Mouse (Mus musculus): Measurements from ENCODE around the gene Hnrnpf. TPM values are rescaled to one million over a fixed set of nuclear protein-coding genes. Genes with fewer than 3 reads are reported as not detected.
A peak's percentile ranks its signal among the peaks of the same experiment; 100 is the strongest.

Gene Hnrnpf
- polyA plus RNA-seq, 1 experiment = 141 TPM

- H3K27ac ChIP-seq (ENCODE audit: insufficient read depth, low read length) = no peak overlapping the region
- no peaks in the 10 kb centered on the region for H3K36me3 ChIP-seq (ENCODE audit: control insufficient read depth, insufficient read depth, low read length)
- H3K4me3 ChIP-seq (ENCODE audit: extremely low read depth, insufficient read depth, insufficient read length) = no peak overlapping the region
- 91% methylated on average over 10 of the region's 10 CpGs for WGBS
- DNase-seq (ENCODE audit: low read depth in 1 of 2, low spot score in 2 of 2) = no peak
- no peaks in the 10 kb centered on the region for H3K4me1 ChIP-seq (ENCODE audit: control insufficient read depth, insufficient read depth, insufficient read length)
- TF ChIP-seq CTCF (IDR thresholded peaks at IDR 0.05; ENCODE audit: extremely low read depth, insufficient read depth, insufficient read length, insufficient replicate concordance) (no peak), POLR2A (IDR thresholded peaks at IDR 0.05; ENCODE audit: low read depth, low read length) (no peak)
- no peaks in the 10 kb centered on the region for H3K27me3 ChIP-seq (ENCODE audit: control insufficient read depth, insufficient read depth, low read length)
Measured at GRCm38 (mm10) chr6:117942769-117943168, 42.6 kb downstream of the Hnrnpf start.

GRCm38 (mm10) chr6:117943899-117944298 lies 43.8 kb downstream of the Hnrnpf start:
- H3K27me3 ChIP-seq (ENCODE audit: control insufficient read depth, insufficient read depth, low read length) = no peaks in the 10 kb centered on the region
- no peak for TF ChIP-seq CTCF (IDR thresholded peaks at IDR 0.05; ENCODE audit: extremely low read depth, insufficient read depth, insufficient read length, insufficient replicate concordance)
- no peak for TF ChIP-seq POLR2A (IDR thresholded peaks at IDR 0.05; ENCODE audit: low read depth, low read length)
- H3K4me3 ChIP-seq (ENCODE audit: extremely low read depth, insufficient read depth, insufficient read length) = no peak overlapping the region
- no peak for DNase-seq (ENCODE audit: low read depth in 1 of 2, low spot score in 2 of 2)
- 80% methylated on average over 2 of the region's 2 CpGs for WGBS
- no peaks in the 10 kb centered on the region for H3K36me3 ChIP-seq (ENCODE audit: control insufficient read depth, insufficient read depth, low read length)
- H3K27ac ChIP-seq (ENCODE audit: insufficient read depth, low read length) = no peak overlapping the region
- no peaks in the 10 kb centered on the region for H3K4me1 ChIP-seq (ENCODE audit: control insufficient read depth, insufficient read depth, insufficient read length)

- no peaks in the 10 kb centered on the region for H3K36me3 ChIP-seq (ENCODE audit: control insufficient read depth, insufficient read depth, low read length)
- TF ChIP-seq CTCF (IDR thresholded peaks at IDR 0.05; ENCODE audit: extremely low read depth, insufficient read depth, insufficient read length, insufficient replicate concordance) (no peak), POLR2A (IDR thresholded peaks at IDR 0.05; ENCODE audit: low read depth, low read length) (no peak)
- no peak overlapping the region for H3K4me3 ChIP-seq (ENCODE audit: extremely low read depth, insufficient read depth, insufficient read length)
- no peaks in the 10 kb centered on the region for H3K4me1 ChIP-seq (ENCODE audit: control insufficient read depth, insufficient read depth, insufficient read length)
- no peaks in the 10 kb centered on the region for H3K27me3 ChIP-seq (ENCODE audit: control insufficient read depth, insufficient read depth, low read length)
- WGBS = 80% methylated on average over 4 of the region's 4 CpGs
- no peak overlapping the region for H3K27ac ChIP-seq (ENCODE audit: insufficient read depth, low read length)
- DNase-seq (ENCODE audit: low read depth in 1 of 2, low spot score in 2 of 2) = no peak
Measured at GRCm38 (mm10) chr6:117952330-117952729, 52.2 kb downstream of the Hnrnpf start.

GRCm38 (mm10) chr6:117956161-117956560 lies 56.0 kb downstream of the Hnrnpf start:
- no peaks in the 10 kb centered on the region for H3K4me1 ChIP-seq (ENCODE audit: control insufficient read depth, insufficient read depth, insufficient read length)
- TF ChIP-seq CTCF (IDR thresholded peaks at IDR 0.05; ENCODE audit: extremely low read depth, insufficient read depth, insufficient read length, insufficient replicate concordance) = no peak
- TF ChIP-seq POLR2A (IDR thresholded peaks at IDR 0.05; ENCODE audit: low read depth, low read length) = no peak
- H3K27me3 ChIP-seq (ENCODE audit: control insufficient read depth, insufficient read depth, low read length) = no peaks in the 10 kb centered on the region
- H3K27ac ChIP-seq (ENCODE audit: insufficient read depth, low read length) = no peak overlapping the region
- DNase-seq (ENCODE audit: low read depth in 1 of 2, low spot score in 2 of 2) = no peak
- 74% methylated on average over 6 of the region's 6 CpGs for WGBS
- no peak overlapping the region for H3K4me3 ChIP-seq (ENCODE audit: extremely low read depth, insufficient read depth, insufficient read length)
- no peaks in the 10 kb centered on the region for H3K36me3 ChIP-seq (ENCODE audit: control insufficient read depth, insufficient read depth, low read length)

GRCm38 (mm10) chr6:117956851-117957501 lies 56.9 kb downstream of the Hnrnpf start:
- 62% methylated on average over 14 of the region's 14 CpGs for WGBS
- Histone ChIP-seq H3K27ac (ENCODE audit: insufficient read depth, low read length) (no peak overlapping the region), H3K4me3 (ENCODE audit: extremely low read depth, insufficient read depth, insufficient read length) (no peak overlapping the region)

GRCm38 (mm10) chr6:117963201-117963600 lies 63.1 kb downstream of the Hnrnpf start:
- Histone ChIP-seq H3K27me3 (ENCODE audit: control insufficient read depth, insufficient read depth, low read length) (no peaks in the 10 kb centered on the region), H3K36me3 (ENCODE audit: control insufficient read depth, insufficient read depth, low read length) (no peaks in the 10 kb centered on the region), H3K4me1 (ENCODE audit: control insufficient read depth, insufficient read depth, insufficient read length) (no peaks in the 10 kb centered on the region), H3K27ac (ENCODE audit: insufficient read depth, low read length) (no peak overlapping the region), H3K4me3 (ENCODE audit: extremely low read depth, insufficient read depth, insufficient read length) (no peak overlapping the region)
- WGBS = 80% methylated on average over 3 of the region's 3 CpGs
- TF ChIP-seq CTCF (IDR thresholded peaks at IDR 0.05; ENCODE audit: extremely low read depth, insufficient read depth, insufficient read length, insufficient replicate concordance) (no peak), POLR2A (IDR thresholded peaks at IDR 0.05; ENCODE audit: low read depth, low read length) (no peak)
- DNase-seq (ENCODE audit: low read depth in 1 of 2, low spot score in 2 of 2) = no peak

More at GRCm38 (mm10) chr6:117956851-117957501, 56.9 kb downstream of the Hnrnpf start:
- TF ChIP-seq CTCF (IDR thresholded peaks at IDR 0.05; ENCODE audit: extremely low read depth, insufficient read depth, insufficient read length, insufficient replicate concordance) = no peak
- TF ChIP-seq POLR2A (IDR thresholded peaks at IDR 0.05; ENCODE audit: low read depth, low read length) = no peak
- no peaks in the 10 kb centered on the region for H3K4me1 ChIP-seq (ENCODE audit: control insufficient read depth, insufficient read depth, insufficient read length)
- no peaks in the 10 kb centered on the region for H3K27me3 ChIP-seq (ENCODE audit: control insufficient read depth, insufficient read depth, low read length)
- H3K36me3 ChIP-seq (ENCODE audit: control insufficient read depth, insufficient read depth, low read length) = no peaks in the 10 kb centered on the region
- DNase-seq (ENCODE audit: low read depth in 1 of 2, low spot score in 2 of 2) = no peak

GRCm38 (mm10) chr6:117966729-117967128 lies 66.6 kb downstream of the Hnrnpf start:
- 12% methylated on average over 9 of the region's 9 CpGs for WGBS
- Histone ChIP-seq H3K27ac (ENCODE audit: insufficient read depth, low read length) (no peak overlapping the region), H3K27me3 (ENCODE audit: control insufficient read depth, insufficient read depth, low read length) (no peaks in the 10 kb centered on the region), H3K4me3 (ENCODE audit: extremely low read depth, insufficient read depth, insufficient read length) (no peak overlapping the region), H3K4me1 (ENCODE audit: control insufficient read depth, insufficient read depth, insufficient read length) (no peaks in the 10 kb centered on the region), H3K36me3 (ENCODE audit: control insufficient read depth, insufficient read depth, low read length) (no peaks in the 10 kb centered on the region)
- TF ChIP-seq POLR2A (IDR thresholded peaks at IDR 0.05; ENCODE audit: low read depth, low read length) (no peak), CTCF (IDR thresholded peaks at IDR 0.05; ENCODE audit: extremely low read depth, insufficient read depth, insufficient read length, insufficient replicate concordance) (peak; percentile 9; the same call in 1 of the 2 replicates)
- no peak for DNase-seq (ENCODE audit: low read depth in 1 of 2, low spot score in 2 of 2)

Other genes with a start within 250 kb of the Hnrnpf start
- gene Zfp637, start 59.1 kb upstream of the Hnrnpf start, polyA plus RNA-seq (2012; rRNA removed) = 13.7 and 14.9 TPM in 2 replicates
- 1.4 and 1.9 TPM in 2 replicates for gene Zfp239, start 38.2 kb upstream of the Hnrnpf start, polyA plus RNA-seq (2012; rRNA removed)
- gene Fxyd4, start 37.4 kb downstream of the Hnrnpf start, polyA plus RNA-seq (2012; rRNA removed) = not detected in 2 replicates
- 0.49 and 0.76 TPM in 2 replicates for gene Rasgef1a, start 111.1 kb downstream of the Hnrnpf start, polyA plus RNA-seq (2012; rRNA removed)
- gene Csgalnact2, start 238.8 kb downstream of the Hnrnpf start, polyA plus RNA-seq (2012; rRNA removed) = 1.3 and 1.5 TPM in 2 replicates